Mouse (Mus musculus): Measurements from ENCODE around the gene Olfr876. TPM values are rescaled to one million over a fixed set of nuclear protein-coding genes. Genes with fewer than 3 reads are reported as not detected.
A peak's percentile ranks its signal among the peaks of the same experiment; 100 is the strongest.
"Not testable (repeated sequence)": the region's sequence is repeated elsewhere in the genome, so short reads cannot be mapped to it uniquely, and the experiment has no call there.

Olfr876 gene
- total RNA-seq (2021), result not detected
- long read RNA-seq, experiment 1, result 0 reads
- long read RNA-seq, experiment 2, result 0 reads

DNA sequence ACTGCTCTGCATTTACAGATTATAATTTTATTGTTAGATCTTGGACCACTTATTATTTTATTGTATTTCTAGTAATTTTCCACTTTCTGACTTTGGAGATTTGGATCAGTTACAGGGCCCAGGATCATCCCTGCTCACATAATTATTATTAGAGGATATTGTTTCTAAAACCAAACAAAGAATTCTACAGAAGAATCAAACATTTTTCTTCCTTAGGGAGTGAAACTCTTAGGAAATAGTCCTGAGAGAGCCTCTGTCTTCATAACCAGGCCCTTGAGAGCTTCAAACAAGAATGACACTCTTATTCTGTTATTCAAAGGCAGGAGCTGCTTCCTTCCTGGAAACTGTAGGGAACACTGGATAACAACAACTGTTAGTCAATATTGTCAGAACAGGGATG, at the start of gene Olfr876:
Olfr876 (plus strand) TSS at position 301 of the 400 bp plus-strand sequence.
- H3K27ac ChIP-seq, result no peak within 1 kb of the TSS
- intact Hi-C loops (cut with DNase I), result no loop called here
- no peak for DNase-seq
- H3K4me3 ChIP-seq, result no peak within 1 kb of the TSS
- TF ChIP-seq CTCF (IDR thresholded peaks at IDR 0.05), result no peak

DNA sequence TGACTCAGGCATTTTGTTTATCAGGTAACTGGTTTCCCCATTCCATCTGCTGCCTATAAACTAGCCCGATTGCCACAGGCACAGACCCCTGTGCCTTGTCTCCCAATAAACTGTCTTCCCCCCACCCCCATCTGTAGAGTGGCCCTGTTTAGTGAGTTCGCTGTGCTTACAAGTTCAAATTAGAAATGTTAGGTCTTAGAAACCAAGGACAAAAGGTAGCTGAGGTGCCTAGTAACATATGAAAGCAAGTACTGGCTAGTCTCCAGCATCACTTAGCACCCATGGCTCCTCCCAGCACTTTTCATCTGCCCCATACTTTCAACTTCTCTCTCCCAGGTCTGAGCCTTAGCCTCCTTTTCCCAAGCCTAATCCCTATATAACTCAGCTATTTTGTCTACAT, 41.1 kb upstream of the Olfr876 start:
- H3K27ac ChIP-seq, result no peak overlapping the region
- no peak for TF ChIP-seq CTCF (IDR thresholded peaks at IDR 0.05)
- no peak for DNase-seq
- intact Hi-C loops (cut with DNase I), result no loop called here
- no peak overlapping the region for H3K4me3 ChIP-seq

DNA sequence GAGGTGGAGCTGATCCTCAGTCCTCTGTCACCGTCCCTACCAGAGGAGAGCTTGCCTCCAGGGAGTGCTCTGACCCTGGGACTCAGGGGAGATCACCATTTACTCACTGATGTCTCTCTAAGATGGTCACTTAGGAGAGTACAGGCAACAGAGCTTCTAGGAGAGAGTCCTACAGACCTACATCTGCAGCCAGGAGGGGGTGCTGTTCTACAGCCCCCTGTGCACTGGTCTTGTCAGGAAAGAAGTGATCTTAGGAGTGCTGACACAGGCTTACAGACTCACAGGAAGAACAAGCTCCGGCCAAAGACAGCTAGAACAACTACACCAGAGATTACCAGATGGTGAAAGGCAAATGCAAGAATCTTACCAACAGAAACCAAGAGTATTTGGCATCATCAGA, 40.3 kb upstream of the Olfr876 start:
- TF ChIP-seq CTCF (IDR thresholded peaks at IDR 0.05), result peak; percentile 4; the same call in 1 of the 2 replicates
- no peak for DNase-seq
- intact Hi-C loops (cut with DNase I), result no loop called here
- no peak overlapping the region for H3K27ac ChIP-seq
- H3K4me3 ChIP-seq, result no peak overlapping the region

DNA sequence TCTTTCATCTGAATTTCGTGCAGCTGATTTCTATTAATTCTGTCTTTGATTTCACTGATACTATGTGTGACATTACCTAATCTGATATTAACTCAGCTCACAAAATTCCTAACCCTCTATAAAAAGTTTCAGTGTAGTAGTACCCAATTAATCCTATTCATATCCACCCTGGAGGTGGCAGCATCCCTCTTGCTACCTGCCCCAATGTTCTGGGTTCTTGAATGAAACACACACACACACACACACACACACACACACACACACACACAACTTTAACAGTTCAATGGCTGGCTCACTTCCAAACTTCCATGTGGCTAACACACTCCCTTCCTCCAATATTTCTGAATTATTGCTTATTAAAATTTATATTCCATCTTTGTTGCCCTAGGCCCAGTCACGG, 32.2 kb upstream of the Olfr876 start:
- no peak for TF ChIP-seq CTCF (IDR thresholded peaks at IDR 0.05)
- intact Hi-C loops (cut with DNase I), result no loop called here
- Histone ChIP-seq H3K27ac (no peak overlapping the region), H3K4me3 (no peak overlapping the region)
- no peak for DNase-seq

DNA sequence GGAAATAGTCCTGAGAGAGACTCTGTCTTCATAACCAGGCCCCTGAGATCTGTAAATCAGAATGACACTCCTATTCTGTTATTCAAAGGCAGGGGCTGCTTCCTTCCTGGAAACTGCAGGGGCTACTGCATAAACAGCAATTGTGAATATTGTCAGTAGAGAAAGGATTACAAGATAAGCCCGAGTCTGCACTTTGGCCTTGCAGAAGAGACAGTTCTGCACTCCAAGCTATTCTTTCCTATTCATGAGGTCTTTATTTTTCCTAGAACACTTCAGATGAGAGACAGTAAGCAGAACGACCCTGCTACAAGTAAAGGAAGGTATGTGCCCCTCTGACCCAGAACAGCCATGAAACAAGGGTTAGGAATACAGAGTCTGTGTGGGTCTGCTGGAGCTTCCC, 31.1 kb upstream of the Olfr876 start, which contains the start of gene Olfr875:
Olfr875 (plus strand) TSS at position 99 of the 400 bp plus-strand sequence.
- no peak within 1 kb of the TSS for H3K4me3 ChIP-seq
- H3K27ac ChIP-seq, result no peak within 1 kb of the TSS
- no peak for DNase-seq
- intact Hi-C loops (cut with DNase I), result no loop called here
- no peak for TF ChIP-seq CTCF (IDR thresholded peaks at IDR 0.05)

DNA sequence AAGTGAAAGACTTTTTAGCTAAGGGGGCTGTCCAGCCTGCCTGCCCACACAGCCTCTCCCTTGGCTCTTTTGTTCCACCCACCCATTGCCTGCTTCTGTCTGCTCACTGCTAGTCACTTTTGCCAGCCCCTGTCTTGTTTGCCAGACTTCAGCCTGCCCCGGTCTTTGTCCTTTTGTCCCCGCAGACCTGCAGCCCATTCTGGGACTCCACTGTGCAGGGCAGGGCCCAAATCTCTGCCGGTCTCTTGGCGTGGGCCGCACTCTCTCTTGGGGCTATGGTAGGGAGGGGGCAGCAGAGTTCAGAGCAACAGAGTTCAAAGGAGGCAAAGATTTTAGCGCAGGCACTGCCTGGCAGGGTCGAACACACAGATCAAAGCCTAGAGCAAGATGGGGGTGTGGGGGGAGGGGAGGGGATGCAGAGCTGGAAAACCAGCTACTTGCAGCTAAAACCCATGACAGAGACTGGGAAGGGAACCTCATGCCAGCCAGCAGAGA, 20.0 kb upstream of the Olfr876 start:
- TF ChIP-seq CTCF (IDR thresholded peaks at IDR 0.05), result no peak
- intact Hi-C loops (cut with DNase I), result no loop called here
- Histone ChIP-seq H3K27ac (no peak overlapping the region), H3K4me3 (peak overlapping the region; percentile 41)
- peak; percentile 22 for DNase-seq

DNA sequence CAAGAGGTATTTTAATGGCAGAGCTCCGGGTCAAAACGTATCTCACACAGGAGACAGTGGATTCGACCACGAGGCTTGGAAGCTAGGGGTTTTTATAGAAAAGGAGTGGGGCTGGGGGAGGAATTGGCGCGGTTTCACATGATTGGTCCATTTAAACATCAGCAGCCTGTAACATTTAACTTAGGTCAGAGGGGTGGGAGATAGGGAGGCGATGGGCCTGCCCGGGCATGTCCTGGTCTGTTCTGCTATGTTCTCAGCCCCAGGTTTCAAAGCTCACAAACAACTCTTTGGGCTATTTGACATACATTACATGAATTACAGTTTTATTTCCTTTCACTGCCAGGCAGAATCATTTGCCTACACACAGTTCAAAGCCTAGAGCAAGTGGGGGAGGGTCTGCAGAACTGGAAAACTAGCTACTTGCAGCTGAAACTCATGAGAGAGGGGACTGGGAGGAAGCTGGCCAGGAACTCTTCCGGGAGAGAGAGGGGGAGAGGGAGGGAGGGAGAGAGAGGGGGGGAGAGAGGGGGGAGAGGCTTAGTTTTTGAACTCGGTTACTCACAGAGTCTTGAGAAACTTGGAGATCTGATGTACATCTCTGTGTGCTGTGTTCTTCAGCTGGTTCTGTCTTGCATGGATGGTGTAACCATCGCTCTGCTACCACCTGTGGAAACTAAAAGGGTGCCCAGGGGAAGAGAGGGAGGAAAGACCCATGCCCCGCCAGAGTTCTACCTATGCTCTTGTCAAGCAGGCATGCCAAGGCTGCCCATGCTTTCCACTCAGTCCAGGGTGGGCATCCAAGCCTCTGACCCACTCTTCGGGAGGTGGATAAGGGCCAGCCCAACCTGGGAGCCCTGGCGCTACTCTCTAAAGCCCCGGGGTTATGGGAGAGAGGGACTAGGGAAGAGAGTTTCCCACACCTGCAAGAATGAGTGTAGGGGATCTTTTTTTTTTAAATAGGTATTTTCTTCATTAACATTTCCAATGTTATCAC, 19.1 kb upstream of the Olfr876 start:
- H3K27ac ChIP-seq; intact Hi-C loops (cut with DNase I): not testable (repeated sequence)

DNA sequence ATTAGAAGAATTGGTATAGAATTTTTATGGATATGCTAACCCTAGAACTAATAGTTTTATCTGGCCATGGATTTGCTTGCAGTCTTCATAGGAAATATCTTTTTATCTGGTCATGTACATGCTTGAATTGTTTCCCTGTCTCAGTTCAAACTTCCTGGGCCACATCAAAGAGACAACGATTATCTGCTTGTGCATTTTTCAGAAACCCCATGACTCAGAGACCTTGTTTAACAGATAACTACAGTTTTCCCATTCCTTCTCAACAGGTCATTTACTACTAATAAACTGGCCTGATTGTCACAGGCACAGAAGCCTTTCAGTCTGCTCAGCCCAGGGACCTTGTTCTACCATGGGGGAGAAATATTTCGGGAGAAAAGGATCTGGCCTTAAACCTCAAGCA, 16.4 kb upstream of the Olfr876 start:
- intact Hi-C loops (cut with DNase I), result no loop called here
- H3K4me3 ChIP-seq, result no peak overlapping the region
- no peak for TF ChIP-seq CTCF (IDR thresholded peaks at IDR 0.05)
- no peak for DNase-seq
- H3K27ac ChIP-seq, result no peak overlapping the region

More for the DNA sequence above, 19.1 kb upstream of the Olfr876 start:
- DNase-seq, H3K4me3 ChIP-seq: not testable (repeated sequence)

DNA sequence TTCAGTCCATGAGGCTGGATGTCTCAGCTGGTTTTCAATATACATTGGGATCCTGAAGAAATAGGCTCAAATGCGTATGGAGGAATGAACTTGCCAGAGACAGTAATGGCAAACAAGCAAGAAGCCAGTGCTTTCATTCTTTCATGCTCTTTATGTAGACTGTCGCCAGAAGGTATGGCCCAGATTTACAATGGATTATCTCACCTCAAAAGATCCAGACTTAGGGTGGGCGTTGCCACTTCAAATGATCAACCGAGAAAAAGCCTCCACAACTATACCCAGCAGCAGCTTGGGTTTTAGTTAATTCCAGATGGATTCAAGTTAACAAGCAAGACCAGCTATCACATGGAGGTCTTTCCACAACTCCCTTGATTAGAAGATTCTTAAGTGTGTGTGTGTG, 776 bp upstream of the Olfr876 start:
- DNase-seq, result no peak
- H3K4me3 ChIP-seq, result no peak overlapping the region
- TF ChIP-seq CTCF (IDR thresholded peaks at IDR 0.05), result no peak
- H3K27ac ChIP-seq, result no peak overlapping the region
- intact Hi-C loops (cut with DNase I), result no loop called here

DNA sequence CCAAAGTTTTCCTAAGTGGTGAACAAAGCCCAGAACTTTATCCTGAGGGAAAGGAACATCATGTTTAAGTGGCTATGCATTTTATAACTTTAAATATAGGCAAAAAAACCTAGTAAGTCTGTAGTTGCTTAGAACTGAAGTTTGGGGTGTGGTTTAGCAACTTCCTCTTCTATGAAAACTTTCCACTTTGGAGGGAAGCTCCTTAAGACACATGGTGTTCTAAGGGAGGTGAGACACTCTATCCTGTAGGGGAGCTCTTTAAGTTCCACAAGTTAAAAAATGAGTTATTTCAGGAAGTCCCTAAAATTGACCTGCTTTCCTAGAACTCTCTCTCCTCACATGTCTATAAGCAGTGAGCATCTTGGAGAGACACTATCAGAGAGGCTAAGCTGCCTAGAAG, 4.4 kb downstream of the Olfr876 start:
- no peak for DNase-seq
- Histone ChIP-seq H3K4me3 (no peak overlapping the region), H3K27ac (no peak overlapping the region)
- intact Hi-C loops (cut with DNase I), result no loop called here
- TF ChIP-seq CTCF (IDR thresholded peaks at IDR 0.05), result no peak

DNA sequence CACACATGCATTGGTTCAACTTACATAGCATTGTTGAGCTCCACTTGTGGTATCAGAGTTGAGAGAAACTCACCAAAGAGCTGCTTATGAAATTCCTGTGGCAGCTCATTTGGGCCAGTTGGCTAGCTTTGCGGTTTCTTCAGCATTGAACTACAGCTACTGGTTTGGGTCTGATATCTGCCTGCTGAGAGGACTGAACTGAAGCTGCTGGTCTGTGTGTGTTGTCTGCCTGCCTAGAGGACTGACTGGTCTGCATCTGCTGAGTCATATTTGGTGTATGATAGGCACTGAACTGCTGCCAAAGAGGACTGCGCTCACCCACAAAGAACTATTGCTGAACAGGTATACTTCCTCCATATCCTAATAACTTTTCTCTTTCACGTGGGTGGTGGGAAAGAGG, 5.6 kb downstream of the Olfr876 start:
- intact Hi-C loops (cut with DNase I), result no loop called here
- no peak overlapping the region for H3K4me3 ChIP-seq
- DNase-seq, result no peak
- no peak overlapping the region for H3K27ac ChIP-seq
- TF ChIP-seq CTCF (IDR thresholded peaks at IDR 0.05), result no peak

DNA sequence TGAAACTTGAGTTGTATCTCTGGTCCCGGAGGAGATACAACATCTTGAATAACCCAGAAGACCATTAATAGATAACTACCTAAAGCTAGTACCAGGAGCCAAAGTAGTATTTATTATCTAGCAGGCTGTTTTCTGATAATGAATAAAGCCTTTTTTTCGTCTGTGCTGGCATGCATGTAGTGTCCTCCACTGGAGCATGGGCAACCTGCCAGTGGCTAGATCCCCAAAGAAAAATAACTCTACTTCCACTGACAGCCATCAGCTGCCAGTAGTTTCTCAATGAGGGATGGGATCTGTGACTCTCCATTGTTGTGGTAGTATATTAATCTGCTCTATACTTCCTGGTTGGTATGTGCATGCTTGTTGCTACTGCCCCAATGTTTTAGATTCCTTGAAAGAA, 6.1 kb downstream of the Olfr876 start:
- TF ChIP-seq CTCF (IDR thresholded peaks at IDR 0.05), result no peak
- no peak overlapping the region for H3K27ac ChIP-seq
- H3K4me3 ChIP-seq, result no peak overlapping the region
- intact Hi-C loops (cut with DNase I), result no loop called here
- no peak for DNase-seq

DNA sequence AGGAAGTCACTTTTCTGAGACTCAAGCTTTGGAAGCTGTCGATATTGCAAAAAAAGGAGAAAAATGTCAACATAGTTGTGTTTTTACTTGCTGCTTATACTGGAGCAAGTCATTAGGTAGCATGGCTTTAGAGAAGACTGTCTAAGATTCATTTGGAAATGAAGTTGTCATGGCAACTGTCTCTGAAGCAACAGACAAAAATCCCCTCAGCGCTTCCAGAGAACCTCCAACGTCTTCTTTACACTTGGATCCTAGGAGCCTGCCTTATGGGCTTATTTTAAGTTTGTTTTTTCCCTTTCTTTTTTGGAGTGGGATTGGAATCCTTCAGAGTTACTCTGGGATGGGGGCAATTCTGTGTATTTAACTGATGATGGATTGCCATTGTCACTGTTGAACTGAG, 11.9 kb downstream of the Olfr876 start:
- no peak for DNase-seq
- Histone ChIP-seq H3K4me3 (no peak overlapping the region), H3K27ac (no peak overlapping the region)
- intact Hi-C loops (cut with DNase I), result no loop called here
- TF ChIP-seq CTCF (IDR thresholded peaks at IDR 0.05), result no peak

Data from gastrocnemius, adult 2 months (tissue).